ENCODE assay signal across 10 mouse cellular contexts in genomic region chr16:89896885-89897546, GRCm38 (mm10).
DNase-seq lines count a peak whose midpoint lies in the region; TF ChIP-seq lines count a peak whose summit lies in the region.
"Had no signal": no experiment of that assay in that cellular context is flagged by ENCODE, and none has a peak within 500 bp of the region (broad histone marks: within the 10 kb centered on the region; RNA-seq: fewer than 3 reads in every experiment).

No protein-coding gene starts in this region.

- DNase-seq in heart, postnatal 10 days, result peak; percentile 34 to 39
- no peak for DNase-seq in heart, adult 8-10 months (ENCODE audit: low spot score)
- DNase-seq in right cerebral cortex, postnatal 10 days (ENCODE audit: low spot score in 2 of 2), result peak; percentile 54 to 73
- no peak for DNase-seq in right cerebral cortex, postnatal 14 days
- DNase-seq in embryo, embryonic 10 days (ENCODE audit: low spot score), result no peak
- no peak for DNase-seq in yolk sac, embryonic 10.5 days (ENCODE audit: low spot score)
- no peak for DNase-seq in thymus, adult 18-20 months

- H3K27ac ChIP-seq in cortical plate, adult 2 months (ENCODE audit: insufficient read depth, low read length), result no peak overlapping the region
- H3K27ac ChIP-seq: macrophage had no signal

- no peak for TF ChIP-seq POLR2A in cortical plate, adult 2 months (IDR thresholded peaks at IDR 0.05; ENCODE audit: extremely low read depth, insufficient read depth, low read length)

- no peak for TF ChIP-seq CTCF in cortical plate, adult 2 months (IDR thresholded peaks at IDR 0.05; ENCODE audit: extremely low read depth, insufficient read depth, low read length)

- intact Hi-C loops in heart, postnatal 10 days (cut with DNase I), result no loop called here

- H3K4me1 ChIP-seq in cortical plate, adult 2 months (ENCODE audit: control insufficient read depth, insufficient read depth, low read length), result peaks cover 4% of the 10 kb centered on the region; the same call in 1 of the 2 replicates

- peak overlapping the region; percentile 64 for H3K4me3 ChIP-seq in cortical plate, adult 2 months (ENCODE audit: insufficient read depth, low read length)
- H3K4me3 ChIP-seq: myocyte had no signal

Comparison
In these comparisons a context has a peak if more than half of its experiments do, and no peak if none do; other contexts are left out.
1. DNase-seq: peak in heart, postnatal 10 days (2 of 2) and right cerebral cortex, postnatal 10 days (2 of 2); none in heart, adult 8-10 months (single experiment), right cerebral cortex, postnatal 14 days (single experiment), embryo, embryonic 10 days (single experiment), yolk sac, embryonic 10.5 days (single experiment) and thymus, adult 18-20 months (0 of 2).